Mouse (Mus musculus): ENCODE results near the gene Snap91.
A peak's percentile ranks its signal among the peaks of the same experiment; 100 is the strongest.

Gene Snap91

GRCm38 (mm10) chr9:86745926-86746581 is 134.4 kb downstream of the Snap91 start:
- peak; percentile 94 for ATAC-seq (ENCODE audit: low TSS enrichment)

- ATAC-seq (ENCODE audit: low TSS enrichment): no peak
Observed at GRCm38 (mm10) chr9:86744041-86744440, 136.4 kb downstream of the Snap91 start.

GRCm38 (mm10) chr9:86742959-86743911 is 137.2 kb downstream of the Snap91 start, which contains the start of gene Prss35:
Gene Prss35 (plus strand): TSS chr9:86743649.
- ATAC-seq (ENCODE audit: low TSS enrichment): peak; percentile 42

- ATAC-seq (ENCODE audit: low TSS enrichment): no peak
Observed at GRCm38 (mm10) chr9:86739971-86740370, 140.5 kb downstream of the Snap91 start.

GRCm38 (mm10) chr9:86738801-86739200 is 141.7 kb downstream of the Snap91 start:
- no peak for ATAC-seq (ENCODE audit: low TSS enrichment)

- ATAC-seq (ENCODE audit: low TSS enrichment): no peak
Observed at GRCm38 (mm10) chr9:86738067-86738466, 142.4 kb downstream of the Snap91 start.

GRCm38 (mm10) chr9:86736991-86737390 is 143.5 kb downstream of the Snap91 start:
- no peak for ATAC-seq (ENCODE audit: low TSS enrichment)

- no peak for ATAC-seq (ENCODE audit: low TSS enrichment)
Observed at GRCm38 (mm10) chr9:86734795-86735194, 145.7 kb downstream of the Snap91 start.

- ATAC-seq (ENCODE audit: low TSS enrichment): no peak
Observed at GRCm38 (mm10) chr9:86734357-86734756, 146.1 kb downstream of the Snap91 start.

GRCm38 (mm10) chr9:86729811-86730210 is 150.6 kb downstream of the Snap91 start:
- ATAC-seq (ENCODE audit: low TSS enrichment): no peak

GRCm38 (mm10) chr9:86729084-86729483 is 151.4 kb downstream of the Snap91 start:
- ATAC-seq (ENCODE audit: low TSS enrichment): no peak

GRCm38 (mm10) chr9:86728214-86728814 is 152.1 kb downstream of the Snap91 start:
- no peak for ATAC-seq (ENCODE audit: low TSS enrichment)

- ATAC-seq (ENCODE audit: low TSS enrichment): no peak
Observed at GRCm38 (mm10) chr9:86726381-86726720, 154.1 kb downstream of the Snap91 start.

GRCm38 (mm10) chr9:86725604-86726380 is 154.7 kb downstream of the Snap91 start:
- peak; percentile 57; the same call in 1 of the 2 replicates for ATAC-seq (ENCODE audit: low TSS enrichment)

- no peak for ATAC-seq (ENCODE audit: low TSS enrichment)
Observed at GRCm38 (mm10) chr9:86725066-86725465, 155.4 kb downstream of the Snap91 start.

- ATAC-seq (ENCODE audit: low TSS enrichment): no peak
Observed at GRCm38 (mm10) chr9:86720794-86721193, 159.7 kb downstream of the Snap91 start.

- ATAC-seq (ENCODE audit: low TSS enrichment): no peak
Observed at GRCm38 (mm10) chr9:86720227-86720626, 160.2 kb downstream of the Snap91 start.

GRCm38 (mm10) chr9:86717119-86717518 is 163.3 kb downstream of the Snap91 start:
- ATAC-seq (ENCODE audit: low TSS enrichment): no peak

- peak; percentile 89 for ATAC-seq (ENCODE audit: low TSS enrichment)
Observed at GRCm38 (mm10) chr9:86716540-86716939, 163.9 kb downstream of the Snap91 start.
